Mouse (Mus musculus): Measurements from ENCODE around the gene Ndufv2. TPM values are rescaled to one million over a fixed set of nuclear protein-coding genes. Genes with fewer than 3 reads are reported as not detected.
A peak's percentile ranks its signal among the peaks of the same experiment; 100 is the strongest.

Gene Ndufv2
- polyA plus RNA-seq, 1 experiment: 233 TPM

GRCm38 (mm10) chr17:66110746-66111145 is 9.4 kb upstream of the Ndufv2 start:
- Histone ChIP-seq H3K4me1 (ENCODE audit: control insufficient read depth, insufficient read depth, low read length) (peaks cover 2% of the 10 kb centered on the region), H3K9me3 (replicated peaks; ENCODE audit: control insufficient read depth, insufficient read depth, low read length, poor library complexity, severe bottlenecking) (no peaks in the 10 kb centered on the region), H3K27me3 (ENCODE audit: control insufficient read depth, insufficient read depth, low read length, poor library complexity, severe bottlenecking) (no peaks in the 10 kb centered on the region), H3K36me3 (ENCODE audit: control insufficient read depth, insufficient read depth, low read length, poor library complexity, severe bottlenecking) (no peaks in the 10 kb centered on the region), H3K9ac (ENCODE audit: low read depth, poor library complexity, severe bottlenecking) (peak overlapping the region; percentile 78), H3K27ac (ENCODE audit: insufficient read depth, low read length) (no peak overlapping the region), H3K4me3 (ENCODE audit: low read depth, low read length) (peak overlapping the region; percentile 10; the same call in 1 of the 2 replicates)
- TF ChIP-seq CTCF (IDR thresholded peaks at IDR 0.05; ENCODE audit: low read depth, low read length) (no peak), EP300 (IDR thresholded peaks at IDR 0.05; ENCODE audit: insufficient read depth, low read depth, low read length) (no peak), POLR2A (IDR thresholded peaks at IDR 0.05; ENCODE audit: insufficient read depth, low read length) (no peak)

GRCm38 (mm10) chr17:66108198-66108597 is 6.8 kb upstream of the Ndufv2 start:
- Histone ChIP-seq H3K27me3 (ENCODE audit: control insufficient read depth, insufficient read depth, low read length, poor library complexity, severe bottlenecking) (no peaks in the 10 kb centered on the region), H3K9me3 (replicated peaks; ENCODE audit: control insufficient read depth, insufficient read depth, low read length, poor library complexity, severe bottlenecking) (no peaks in the 10 kb centered on the region), H3K4me1 (ENCODE audit: control insufficient read depth, insufficient read depth, low read length) (peaks cover 2% of the 10 kb centered on the region), H3K9ac (ENCODE audit: low read depth, poor library complexity, severe bottlenecking) (no peak overlapping the region), H3K4me3 (ENCODE audit: low read depth, low read length) (no peak overlapping the region), H3K36me3 (ENCODE audit: control insufficient read depth, insufficient read depth, low read length, poor library complexity, severe bottlenecking) (no peaks in the 10 kb centered on the region), H3K27ac (ENCODE audit: insufficient read depth, low read length) (no peak overlapping the region)
- no peak for TF ChIP-seq POLR2A (IDR thresholded peaks at IDR 0.05; ENCODE audit: insufficient read depth, low read length)
- 0 out of 2 replicates have a peak, but pooled peaks have one; percentile 52 for TF ChIP-seq EP300 (IDR thresholded peaks at IDR 0.05; ENCODE audit: insufficient read depth, low read depth, low read length)

GRCm38 (mm10) chr17:66107466-66107865 is 6.1 kb upstream of the Ndufv2 start:
- Histone ChIP-seq H3K36me3 (ENCODE audit: control insufficient read depth, insufficient read depth, low read length, poor library complexity, severe bottlenecking) (no peaks in the 10 kb centered on the region), H3K4me3 (ENCODE audit: low read depth, low read length) (no peak overlapping the region), H3K27ac (ENCODE audit: insufficient read depth, low read length) (no peak overlapping the region), H3K27me3 (ENCODE audit: control insufficient read depth, insufficient read depth, low read length, poor library complexity, severe bottlenecking) (no peaks in the 10 kb centered on the region), H3K9ac (ENCODE audit: low read depth, poor library complexity, severe bottlenecking) (no peak overlapping the region), H3K4me1 (ENCODE audit: control insufficient read depth, insufficient read depth, low read length) (peaks cover 2% of the 10 kb centered on the region), H3K9me3 (replicated peaks; ENCODE audit: control insufficient read depth, insufficient read depth, low read length, poor library complexity, severe bottlenecking) (no peaks in the 10 kb centered on the region)
- TF ChIP-seq EP300 (IDR thresholded peaks at IDR 0.05; ENCODE audit: insufficient read depth, low read depth, low read length) (no peak), POLR2A (IDR thresholded peaks at IDR 0.05; ENCODE audit: insufficient read depth, low read length) (no peak), CTCF (IDR thresholded peaks at IDR 0.05; ENCODE audit: low read depth, low read length) (no peak)

GRCm38 (mm10) chr17:66106601-66107267 is 5.4 kb upstream of the Ndufv2 start:
- H3K4me1 ChIP-seq (ENCODE audit: control insufficient read depth, insufficient read depth, low read length): peaks cover 2% of the 10 kb centered on the region
- no peak overlapping the region for H3K9ac ChIP-seq (ENCODE audit: low read depth, poor library complexity, severe bottlenecking)
- no peak overlapping the region for H3K4me3 ChIP-seq (ENCODE audit: low read depth, low read length)
- H3K27me3 ChIP-seq (ENCODE audit: control insufficient read depth, insufficient read depth, low read length, poor library complexity, severe bottlenecking): no peaks in the 10 kb centered on the region
- TF ChIP-seq EP300 (IDR thresholded peaks at IDR 0.05; ENCODE audit: insufficient read depth, low read depth, low read length) (no peak), CTCF (IDR thresholded peaks at IDR 0.05; ENCODE audit: low read depth, low read length) (peak; percentile 68)
- H3K9me3 ChIP-seq (replicated peaks; ENCODE audit: control insufficient read depth, insufficient read depth, low read length, poor library complexity, severe bottlenecking): no peaks in the 10 kb centered on the region
- no peaks in the 10 kb centered on the region for H3K36me3 ChIP-seq (ENCODE audit: control insufficient read depth, insufficient read depth, low read length, poor library complexity, severe bottlenecking)
- H3K27ac ChIP-seq (ENCODE audit: insufficient read depth, low read length): no peak overlapping the region

- no peaks in the 10 kb centered on the region for H3K36me3 ChIP-seq (ENCODE audit: control insufficient read depth, insufficient read depth, low read length, poor library complexity, severe bottlenecking)
- H3K27me3 ChIP-seq (ENCODE audit: control insufficient read depth, insufficient read depth, low read length, poor library complexity, severe bottlenecking): no peaks in the 10 kb centered on the region
- TF ChIP-seq CTCF (IDR thresholded peaks at IDR 0.05; ENCODE audit: low read depth, low read length) (no peak), EP300 (IDR thresholded peaks at IDR 0.05; ENCODE audit: insufficient read depth, low read depth, low read length) (no peak), POLR2A (IDR thresholded peaks at IDR 0.05; ENCODE audit: insufficient read depth, low read length) (no peak)
- no peak overlapping the region for H3K4me3 ChIP-seq (ENCODE audit: low read depth, low read length)
- H3K4me1 ChIP-seq (ENCODE audit: control insufficient read depth, insufficient read depth, low read length): peaks cover 2% of the 10 kb centered on the region
- H3K9me3 ChIP-seq (replicated peaks; ENCODE audit: control insufficient read depth, insufficient read depth, low read length, poor library complexity, severe bottlenecking): no peaks in the 10 kb centered on the region
- no peak overlapping the region for H3K27ac ChIP-seq (ENCODE audit: insufficient read depth, low read length)
- no peak overlapping the region for H3K9ac ChIP-seq (ENCODE audit: low read depth, poor library complexity, severe bottlenecking)
Measured at GRCm38 (mm10) chr17:66104076-66104475, 2.7 kb upstream of the Ndufv2 start.

GRCm38 (mm10) chr17:66100566-66101379 is 586 bp downstream of the Ndufv2 start:
- H3K27ac ChIP-seq (ENCODE audit: insufficient read depth, low read length): peak overlapping the region; percentile 32
- no peaks in the 10 kb centered on the region for H3K27me3 ChIP-seq (ENCODE audit: control insufficient read depth, insufficient read depth, low read length, poor library complexity, severe bottlenecking)
- H3K4me3 ChIP-seq (ENCODE audit: low read depth, low read length): peak overlapping the region; percentile 92
- H3K4me1 ChIP-seq (ENCODE audit: control insufficient read depth, insufficient read depth, low read length): no peaks in the 10 kb centered on the region
- 0 out of 2 replicates have a peak, but pooled peaks cover 3% of the 10 kb centered on the region for H3K36me3 ChIP-seq (ENCODE audit: control insufficient read depth, insufficient read depth, low read length, poor library complexity, severe bottlenecking)
- no peaks in the 10 kb centered on the region for H3K9me3 ChIP-seq (replicated peaks; ENCODE audit: control insufficient read depth, insufficient read depth, low read length, poor library complexity, severe bottlenecking)
- TF ChIP-seq EP300 (IDR thresholded peaks at IDR 0.05; ENCODE audit: insufficient read depth, low read depth, low read length) (no peak), POLR2A (IDR thresholded peaks at IDR 0.05; ENCODE audit: insufficient read depth, low read length) (no peak), CTCF (IDR thresholded peaks at IDR 0.05; ENCODE audit: low read depth, low read length) (no peak)
- H3K9ac ChIP-seq (ENCODE audit: low read depth, poor library complexity, severe bottlenecking): peak overlapping the region; percentile 88

Data from ES-Bruce4 (cell line).